Mouse (Mus musculus) thymus, adult 2 months (tissue): Measurements from ENCODE around the gene Abca2. TPM values are rescaled to one million over a fixed set of nuclear protein-coding genes. Genes with fewer than 3 reads are reported as not detected.

Experiments
- DNase-seq: peaks from one replicate; pipeline ENCODE4 v3.0.0; 2021
- H3K27ac ChIP-seq: fragments of 200-500 bp; 2 replicates; pipeline ENCODE4 v1.5.1; 2012; ENCODE audit warnings: low read length, control low read depth; ENCODE audit not compliant: control insufficient read depth, insufficient read depth
- H3K27me3 ChIP-seq: fragments of 200-500 bp; 2 replicates; pipeline ENCODE4 v1.6.1; 2012; ENCODE audit warnings: mild to moderate bottlenecking, low read length, moderate library complexity, mixed read lengths; ENCODE audit not compliant: control insufficient read depth, insufficient read depth
- H3K36me3 ChIP-seq: fragments of 200-500 bp; 2 replicates; pipeline ENCODE4 v1.6.1; 2012; ENCODE audit warnings: mild to moderate bottlenecking, low read length, moderate library complexity; ENCODE audit not compliant: control insufficient read depth, insufficient read depth
- H3K4me1 ChIP-seq: fragments of 200-500 bp; replicated peaks from 2 replicates; pipeline ENCODE4 v1.6.1; 2012; ENCODE audit warnings: low read length; ENCODE audit not compliant: control insufficient read depth, insufficient read depth
- H3K4me3 ChIP-seq: fragments of 200-500 bp; 2 replicates; pipeline ENCODE4 v1.5.1; 2012; ENCODE audit warnings: mild to moderate bottlenecking, low read length, control low read depth, moderate library complexity; ENCODE audit not compliant: control insufficient read depth, insufficient read depth
- CTCF ChIP-seq: fragments of 200-500 bp; IDR thresholded peaks from 2 replicates; pipeline ENCODE4 v1.5.1; 2012; ENCODE audit warnings: mild to moderate bottlenecking, control low read depth, low read length, moderate library complexity, borderline replicate concordance; ENCODE audit not compliant: control insufficient read depth, poor library complexity, insufficient read depth; ENCODE audit errors: extremely low read depth
- POLR2A ChIP-seq: fragments of 200-500 bp; IDR thresholded peaks from 2 replicates; pipeline ENCODE4 v1.6.1; 2012; ENCODE audit warnings: mild to moderate bottlenecking, low read length, control low read depth, moderate library complexity; ENCODE audit not compliant: control insufficient read depth, poor library complexity, insufficient read depth; ENCODE audit errors: extremely low read depth
- WGBS: fragments of 180-500 bp; shearing (Covaris S2); methylation state at CpG from one replicate; pipeline ENCODE4 v1.1.7; 2018; 5-methylcytosine and 5-hydroxymethylcytosine counted together
- polyA plus RNA-seq: library from polyadenylated mRNA; depleted of rRNA; stranded (reverse); fragments of >200 nt; gene quantifications from 2 replicates; pipeline ENCODE4 v1.2.3, GENCODE M21; 2012

Abca2 gene
- polyA plus RNA-seq, 1 experiment, result 86.6 TPM

GRCm38 (mm10) chr2:25396597-25396983 is 31.9 kb upstream of the Abca2 start:
- 59% methylated on average over 3 of the region's 3 CpGs for WGBS
- DNase-seq, result no peak
- H3K27me3 ChIP-seq, result peaks cover 8% of the 10 kb centered on the region; the same call in 1 of the 2 replicates
- no peak overlapping the region for H3K27ac ChIP-seq
- TF ChIP-seq POLR2A (no peak), CTCF (no peak)
- no peaks in the 10 kb centered on the region for H3K36me3 ChIP-seq
- H3K4me3 ChIP-seq, result no peak overlapping the region
- peaks cover 7% of the 10 kb centered on the region for H3K4me1 ChIP-seq

- no peak for TF ChIP-seq CTCF
- TF ChIP-seq POLR2A, result no peak
- Histone ChIP-seq H3K36me3 (no peaks in the 10 kb centered on the region), H3K4me3 (no peak overlapping the region), H3K27me3 (peaks cover 8% of the 10 kb centered on the region; the same call in 1 of the 2 replicates), H3K4me1 (peaks cover 7% of the 10 kb centered on the region), H3K27ac (no peak overlapping the region)
- 83% methylated on average over 1 of the region's 1 CpGs for WGBS
- no peak for DNase-seq
Observed at GRCm38 (mm10) chr2:25397010-25397409, 31.5 kb upstream of the Abca2 start.

GRCm38 (mm10) chr2:25398065-25398464 is 30.4 kb upstream of the Abca2 start:
- Histone ChIP-seq H3K27me3 (peaks cover 11% of the 10 kb centered on the region; the same call in 1 of the 2 replicates), H3K4me3 (no peak overlapping the region), H3K4me1 (peaks cover 12% of the 10 kb centered on the region), H3K27ac (no peak overlapping the region), H3K36me3 (no peaks in the 10 kb centered on the region)
- DNase-seq, result no peak
- no peak for TF ChIP-seq POLR2A
- no peak for TF ChIP-seq CTCF
- WGBS, result 94% methylated on average over 7 of the region's 7 CpGs

- no peak for DNase-seq
- Histone ChIP-seq H3K36me3 (no peaks in the 10 kb centered on the region), H3K4me3 (no peak within 1 kb of the TSS), H3K27ac (no peak within 1 kb of the TSS), H3K4me1 (peaks cover 17% of the 10 kb centered on the region), H3K27me3 (peaks cover 17% of the 10 kb centered on the region; the same call in 1 of the 2 replicates)
- 77% methylated on average over 8 of the region's 8 CpGs for WGBS
- TF ChIP-seq POLR2A, result no peak
- TF ChIP-seq CTCF, result no peak
Observed at GRCm38 (mm10) chr2:25399051-25399450, 29.5 kb upstream of the Abca2 start, which contains the start of gene Npdc1. Gene Npdc1, plus strand, starts transcription at chr2:25399351.

- no peak for DNase-seq
- H3K36me3 ChIP-seq, result no peaks in the 10 kb centered on the region
- 29% methylated on average over 16 of the region's 16 CpGs for WGBS
Observed at GRCm38 (mm10) chr2:25400291-25400690, 28.2 kb upstream of the Abca2 start.

GRCm38 (mm10) chr2:25400764-25401163 is 27.7 kb upstream of the Abca2 start:
- H3K36me3 ChIP-seq, result no peaks in the 10 kb centered on the region
- peak; percentile 37 for DNase-seq
- peaks cover 21% of the 10 kb centered on the region; the same call in 1 of the 2 replicates for H3K27me3 ChIP-seq
- TF ChIP-seq CTCF (peak; percentile 55), POLR2A (no peak)
- H3K4me3 ChIP-seq, result no peak overlapping the region
- 5% methylated on average over 17 of the region's 17 CpGs for WGBS
- peaks cover 17% of the 10 kb centered on the region for H3K4me1 ChIP-seq
- H3K27ac ChIP-seq, result no peak overlapping the region

More at GRCm38 (mm10) chr2:25400291-25400690, 28.2 kb upstream of the Abca2 start:
- TF ChIP-seq POLR2A, result no peak
- peaks cover 21% of the 10 kb centered on the region; the same call in 1 of the 2 replicates for H3K27me3 ChIP-seq
- H3K4me1 ChIP-seq, result peaks cover 17% of the 10 kb centered on the region
- H3K4me3 ChIP-seq, result no peak overlapping the region
- no peak overlapping the region for H3K27ac ChIP-seq
